Mouse (Mus musculus): Measurements from ENCODE around the gene Hdlbp. TPM values are rescaled to one million over a fixed set of nuclear protein-coding genes. Genes with fewer than 3 reads are reported as not detected.
"Not testable (repeated sequence)": the region's sequence is repeated elsewhere in the genome, so short reads cannot be mapped to it uniquely, and the experiment has no call there.

The Hdlbp gene
- polyA plus RNA-seq, 1 experiment from 2014 or later: 142 TPM

- Histone ChIP-seq H3K4me1 (replicated peaks; ENCODE audit: control insufficient read depth, insufficient read depth, low read length) (no peaks in the 10 kb centered on the region), H3K9ac (ENCODE audit: low read length) (no peak overlapping the region)
- WGBS: 85% methylated on average over 3 of the region's 3 CpGs
These were observed 16.7 kb upstream of the Hdlbp start for GRCm38 (mm10) chr1:93495312-93495711.

GRCm38 (mm10) chr1:93486302-93486701 is 7.7 kb upstream of the Hdlbp start:
- not testable (repeated sequence) for DNase-seq (ENCODE audit: low spot score)

More at GRCm38 (mm10) chr1:93495312-93495711, 16.7 kb upstream of the Hdlbp start:
- Histone ChIP-seq H3K27me3 (replicated peaks; ENCODE audit: control insufficient read depth, insufficient read depth, low read length) (no peaks in the 10 kb centered on the region), H3K4me2 (ENCODE audit: low read length) (no peak overlapping the region), H3K9me3 (ENCODE audit: control insufficient read depth, low read length) (no peaks in the 10 kb centered on the region), H3K36me3 (ENCODE audit: control insufficient read depth, insufficient read depth, low read length) (peaks cover 61% of the 10 kb centered on the region), H3K27ac (ENCODE audit: low read depth) (no peak overlapping the region), H3K4me3 (ENCODE audit: low read depth, low read length) (no peak overlapping the region)
- DNase-seq (ENCODE audit: low spot score): no peak
- ATAC-seq (replicated peaks; ENCODE audit: low FRiP score, low TSS enrichment, low read depth): no peak

GRCm38 (mm10) chr1:93479476-93480083 is 965 bp upstream of the Hdlbp start:
- Histone ChIP-seq H3K4me2 (ENCODE audit: low read length) (peak overlapping the region; percentile 58), H3K36me3 (ENCODE audit: control insufficient read depth, insufficient read depth, low read length) (peaks cover 4% of the 10 kb centered on the region; the same call in 1 of the 2 replicates), H3K27me3 (replicated peaks; ENCODE audit: control insufficient read depth, insufficient read depth, low read length) (no peaks in the 10 kb centered on the region), H3K4me3 (ENCODE audit: low read depth, low read length) (peak overlapping the region; percentile 92), H3K27ac (ENCODE audit: low read depth) (peak overlapping the region; percentile 96), H3K9me3 (ENCODE audit: control insufficient read depth, low read length) (no peaks in the 10 kb centered on the region), H3K4me1 (replicated peaks; ENCODE audit: control insufficient read depth, insufficient read depth, low read length) (peaks cover 9% of the 10 kb centered on the region), H3K9ac (ENCODE audit: low read length) (peak overlapping the region; percentile 85)
- 5% methylated on average over 23 of the region's 23 CpGs for WGBS
- ATAC-seq (replicated peaks; ENCODE audit: low FRiP score, low TSS enrichment, low read depth) (no peak), DNase-seq (ENCODE audit: low spot score) (peak; percentile 81)

More at GRCm38 (mm10) chr1:93486302-93486701, 7.7 kb upstream of the Hdlbp start:
- ATAC-seq (replicated peaks; ENCODE audit: low FRiP score, low TSS enrichment, low read depth); H3K4me2 ChIP-seq (ENCODE audit: low read length); H3K27me3 ChIP-seq (replicated peaks; ENCODE audit: control insufficient read depth, insufficient read depth, low read length); H3K4me3 ChIP-seq (ENCODE audit: low read depth, low read length); H3K9ac ChIP-seq (ENCODE audit: low read length); H3K27ac ChIP-seq (ENCODE audit: low read depth); H3K4me1 ChIP-seq (replicated peaks; ENCODE audit: control insufficient read depth, insufficient read depth, low read length); H3K9me3 ChIP-seq (ENCODE audit: control insufficient read depth, low read length): not testable (repeated sequence)
- H3K36me3 ChIP-seq (ENCODE audit: control insufficient read depth, insufficient read depth, low read length): peaks cover 17% of the 10 kb centered on the region
- 95% methylated on average over 2 of the region's 3 CpGs for WGBS

GRCm38 (mm10) chr1:93477758-93478585 is 643 bp downstream of the Hdlbp start:
- ATAC-seq (replicated peaks; ENCODE audit: low FRiP score, low TSS enrichment, low read depth): peak; percentile 99
- under 1% methylated on average over 39 of the region's 41 CpGs for WGBS
- peak overlapping the region; percentile 85 for H3K9ac ChIP-seq (ENCODE audit: low read length)

GRCm38 (mm10) chr1:93475694-93476093 is 2.9 kb downstream of the Hdlbp start:
- Histone ChIP-seq H3K4me2 (ENCODE audit: low read length) (no peak overlapping the region), H3K36me3 (ENCODE audit: control insufficient read depth, insufficient read depth, low read length) (no peaks in the 10 kb centered on the region), H3K9me3 (ENCODE audit: control insufficient read depth, low read length) (no peaks in the 10 kb centered on the region), H3K27ac (ENCODE audit: low read depth) (no peak overlapping the region), H3K4me1 (replicated peaks; ENCODE audit: control insufficient read depth, insufficient read depth, low read length) (peaks cover 6% of the 10 kb centered on the region), H3K9ac (ENCODE audit: low read length) (no peak overlapping the region), H3K27me3 (replicated peaks; ENCODE audit: control insufficient read depth, insufficient read depth, low read length) (no peaks in the 10 kb centered on the region), H3K4me3 (ENCODE audit: low read depth, low read length) (no peak overlapping the region)
- 90% methylated on average over 3 of the region's 3 CpGs for WGBS
- DNase-seq (ENCODE audit: low spot score): no peak
- ATAC-seq (replicated peaks; ENCODE audit: low FRiP score, low TSS enrichment, low read depth): no peak

More at GRCm38 (mm10) chr1:93477758-93478585, 643 bp downstream of the Hdlbp start:
- peak overlapping the region; percentile 92 for H3K4me3 ChIP-seq (ENCODE audit: low read depth, low read length)
- peak overlapping the region; percentile 58 for H3K4me2 ChIP-seq (ENCODE audit: low read length)
- peaks cover 4% of the 10 kb centered on the region; the same call in 1 of the 2 replicates for H3K36me3 ChIP-seq (ENCODE audit: control insufficient read depth, insufficient read depth, low read length)
- peak overlapping the region; percentile 96 for H3K27ac ChIP-seq (ENCODE audit: low read depth)
- H3K9me3 ChIP-seq (ENCODE audit: control insufficient read depth, low read length): no peaks in the 10 kb centered on the region
- H3K27me3 ChIP-seq (replicated peaks; ENCODE audit: control insufficient read depth, insufficient read depth, low read length): no peaks in the 10 kb centered on the region
- peaks cover 9% of the 10 kb centered on the region for H3K4me1 ChIP-seq (replicated peaks; ENCODE audit: control insufficient read depth, insufficient read depth, low read length)
- DNase-seq (ENCODE audit: low spot score): peak; percentile 96

- Histone ChIP-seq H3K27ac (ENCODE audit: low read depth) (no peak overlapping the region), H3K4me2 (ENCODE audit: low read length) (no peak overlapping the region), H3K4me1 (replicated peaks; ENCODE audit: control insufficient read depth, insufficient read depth, low read length) (no peaks in the 10 kb centered on the region), H3K9me3 (ENCODE audit: control insufficient read depth, low read length) (no peaks in the 10 kb centered on the region), H3K4me3 (ENCODE audit: low read depth, low read length) (no peak overlapping the region), H3K36me3 (ENCODE audit: control insufficient read depth, insufficient read depth, low read length) (no peaks in the 10 kb centered on the region), H3K27me3 (replicated peaks; ENCODE audit: control insufficient read depth, insufficient read depth, low read length) (no peaks in the 10 kb centered on the region), H3K9ac (ENCODE audit: low read length) (no peak overlapping the region)
- DNase-seq (ENCODE audit: low spot score): no peak
- WGBS: 89% methylated on average over 4 of the region's 4 CpGs
- no peak for ATAC-seq (replicated peaks; ENCODE audit: low FRiP score, low TSS enrichment, low read depth)
These were observed 10.0 kb downstream of the Hdlbp start for GRCm38 (mm10) chr1:93468626-93469025.

GRCm38 (mm10) chr1:93465746-93466145 is 12.9 kb downstream of the Hdlbp start:
- H3K9ac ChIP-seq (ENCODE audit: low read length): no peak overlapping the region
- ATAC-seq (replicated peaks; ENCODE audit: low FRiP score, low TSS enrichment, low read depth) (no peak), DNase-seq (ENCODE audit: low spot score) (no peak)
- no peaks in the 10 kb centered on the region for H3K27me3 ChIP-seq (replicated peaks; ENCODE audit: control insufficient read depth, insufficient read depth, low read length)
- H3K9me3 ChIP-seq (ENCODE audit: control insufficient read depth, low read length): no peaks in the 10 kb centered on the region
- H3K36me3 ChIP-seq (ENCODE audit: control insufficient read depth, insufficient read depth, low read length): no peaks in the 10 kb centered on the region
- no peak overlapping the region for H3K4me2 ChIP-seq (ENCODE audit: low read length)
- H3K4me3 ChIP-seq (ENCODE audit: low read depth, low read length): no peak overlapping the region
- H3K4me1 ChIP-seq (replicated peaks; ENCODE audit: control insufficient read depth, insufficient read depth, low read length): no peaks in the 10 kb centered on the region
- no peak overlapping the region for H3K27ac ChIP-seq (ENCODE audit: low read depth)

GRCm38 (mm10) chr1:93465066-93465465 is 13.5 kb downstream of the Hdlbp start:
- DNase-seq (ENCODE audit: low spot score) (no peak), ATAC-seq (replicated peaks; ENCODE audit: low FRiP score, low TSS enrichment, low read depth) (no peak)
- Histone ChIP-seq H3K4me1 (replicated peaks; ENCODE audit: control insufficient read depth, insufficient read depth, low read length) (no peaks in the 10 kb centered on the region), H3K4me2 (ENCODE audit: low read length) (no peak overlapping the region), H3K9ac (ENCODE audit: low read length) (no peak overlapping the region), H3K27me3 (replicated peaks; ENCODE audit: control insufficient read depth, insufficient read depth, low read length) (no peaks in the 10 kb centered on the region), H3K9me3 (ENCODE audit: control insufficient read depth, low read length) (no peaks in the 10 kb centered on the region), H3K36me3 (ENCODE audit: control insufficient read depth, insufficient read depth, low read length) (no peaks in the 10 kb centered on the region), H3K4me3 (ENCODE audit: low read depth, low read length) (no peak overlapping the region), H3K27ac (ENCODE audit: low read depth) (no peak overlapping the region)

Measured in intestine, embryonic 14.5 days (tissue).